Mouse (Mus musculus): ENCODE measurements at regions not wholly inside any gene's neighbourhood (a gene's known extent, or its start where the extent isn't known, plus 50 kb on each side); places are given as distances from the start of the nearest gene placed in this dataset.

DNA sequence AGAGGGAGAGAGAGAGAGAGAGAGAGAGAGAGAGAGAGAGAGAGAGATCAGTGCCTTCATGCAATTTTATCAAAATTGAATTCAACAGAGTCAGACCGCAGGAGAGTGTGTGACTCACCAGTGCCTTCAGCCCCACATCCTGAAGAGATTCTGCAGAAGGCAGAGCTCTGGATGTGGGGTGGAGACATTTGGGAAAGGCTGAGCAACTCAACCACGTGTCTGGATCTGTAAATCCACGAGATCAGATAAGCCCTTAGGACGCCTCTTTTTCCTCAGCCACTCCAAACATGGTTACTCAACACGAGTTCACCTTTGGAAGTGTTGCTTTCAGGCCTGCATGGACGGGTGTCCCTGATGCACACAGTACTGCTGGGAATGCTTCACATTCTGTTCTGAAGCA is 81.4 kb upstream of the Ednra start:
- H3K36me3 ChIP-seq (ENCODE audit: control insufficient read depth, insufficient read depth, low read length): no peaks in the 10 kb centered on the region
- no peaks in the 10 kb centered on the region for H3K27me3 ChIP-seq (ENCODE audit: control insufficient read depth, insufficient read depth, low read length)
- 48% methylated on average over 6 of the region's 6 CpGs for WGBS (ENCODE audit: insufficient replicate concordance)
- ATAC-seq (replicated peaks; ENCODE audit: insufficient number of reproducible peaks, low FRiP score, low TSS enrichment): no peak
- 0 out of 2 replicates have a peak, but pooled peaks cover 3% of the 10 kb centered on the region for H3K4me1 ChIP-seq (ENCODE audit: control insufficient read depth, insufficient read depth, low read length)
- H3K4me3 ChIP-seq (ENCODE audit: low read depth, low read length): no peak overlapping the region
- H3K9ac ChIP-seq (ENCODE audit: low read depth, low read length): no peak overlapping the region
- H3K27ac ChIP-seq (ENCODE audit: low read depth, low read length): no peak overlapping the region
- H3K9me3 ChIP-seq (replicated peaks; ENCODE audit: control insufficient read depth, low read length): no peaks in the 10 kb centered on the region
- no peak overlapping the region for H3K4me2 ChIP-seq

GRCm38 (mm10) chr8:77814796-77815647 is 90.8 kb upstream of the Ednra start:
- 66% methylated on average over 12 of the region's 12 CpGs for WGBS (ENCODE audit: insufficient replicate concordance)
- H3K27ac ChIP-seq (ENCODE audit: low read depth, low read length): no peak overlapping the region
- no peak overlapping the region for H3K9ac ChIP-seq (ENCODE audit: low read depth, low read length)
- no peaks in the 10 kb centered on the region for H3K36me3 ChIP-seq (ENCODE audit: control insufficient read depth, insufficient read depth, low read length)
- no peak overlapping the region for H3K4me2 ChIP-seq
- ATAC-seq (replicated peaks; ENCODE audit: insufficient number of reproducible peaks, low FRiP score, low TSS enrichment): no peak
- no peaks in the 10 kb centered on the region for H3K27me3 ChIP-seq (ENCODE audit: control insufficient read depth, insufficient read depth, low read length)
- H3K4me1 ChIP-seq (ENCODE audit: control insufficient read depth, insufficient read depth, low read length): no peaks in the 10 kb centered on the region
- H3K4me3 ChIP-seq (ENCODE audit: low read depth, low read length): no peak overlapping the region
- H3K9me3 ChIP-seq (replicated peaks; ENCODE audit: control insufficient read depth, low read length): no peaks in the 10 kb centered on the region

- 61% methylated on average over 7 of the region's 7 CpGs for WGBS (ENCODE audit: insufficient replicate concordance)
- Histone ChIP-seq H3K4me2 (no peak overlapping the region), H3K27ac (ENCODE audit: low read depth, low read length) (no peak overlapping the region), H3K4me1 (ENCODE audit: control insufficient read depth, insufficient read depth, low read length) (no peaks in the 10 kb centered on the region), H3K4me3 (ENCODE audit: low read depth, low read length) (no peak overlapping the region), H3K27me3 (ENCODE audit: control insufficient read depth, insufficient read depth, low read length) (no peaks in the 10 kb centered on the region), H3K36me3 (ENCODE audit: control insufficient read depth, insufficient read depth, low read length) (no peaks in the 10 kb centered on the region), H3K9ac (ENCODE audit: low read depth, low read length) (no peak overlapping the region), H3K9me3 (replicated peaks; ENCODE audit: control insufficient read depth, low read length) (no peaks in the 10 kb centered on the region)
- ATAC-seq (replicated peaks; ENCODE audit: insufficient number of reproducible peaks, low FRiP score, low TSS enrichment): no peak
Observed at GRCm38 (mm10) chr8:77815648-77815971, 91.3 kb upstream of the Ednra start.

DNA sequence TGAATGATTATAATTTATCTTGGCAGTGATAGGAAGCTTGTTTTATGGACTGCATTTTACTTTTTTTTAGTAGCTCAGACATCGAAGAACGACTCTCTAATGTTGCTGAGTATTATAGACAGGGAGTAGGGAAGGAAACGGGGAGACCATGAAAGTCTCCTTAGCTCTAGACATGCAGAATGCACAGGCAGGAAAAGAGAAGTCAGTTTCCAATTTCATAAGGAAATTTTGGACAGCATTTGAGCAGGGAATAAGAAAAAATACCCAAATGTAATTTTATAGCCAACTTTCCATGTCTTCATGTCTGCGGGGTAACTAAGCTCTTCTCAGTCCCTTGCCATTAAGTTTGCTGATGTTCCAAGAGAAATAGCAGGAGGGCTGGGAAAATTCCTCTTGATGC is 92.0 kb upstream of the Ednra start:
- H3K9me3 ChIP-seq (replicated peaks; ENCODE audit: control insufficient read depth, low read length): no peaks in the 10 kb centered on the region
- no peak overlapping the region for H3K9ac ChIP-seq (ENCODE audit: low read depth, low read length)
- H3K4me3 ChIP-seq (ENCODE audit: low read depth, low read length): no peak overlapping the region
- no peaks in the 10 kb centered on the region for H3K36me3 ChIP-seq (ENCODE audit: control insufficient read depth, insufficient read depth, low read length)
- H3K4me2 ChIP-seq: no peak overlapping the region
- WGBS (ENCODE audit: insufficient replicate concordance): 84% methylated on average over 4 of the region's 4 CpGs
- H3K4me1 ChIP-seq (ENCODE audit: control insufficient read depth, insufficient read depth, low read length): no peaks in the 10 kb centered on the region
- no peaks in the 10 kb centered on the region for H3K27me3 ChIP-seq (ENCODE audit: control insufficient read depth, insufficient read depth, low read length)
- H3K27ac ChIP-seq (ENCODE audit: low read depth, low read length): no peak overlapping the region
- ATAC-seq (replicated peaks; ENCODE audit: insufficient number of reproducible peaks, low FRiP score, low TSS enrichment): no peak

- H3K27me3 ChIP-seq (ENCODE audit: control insufficient read depth, insufficient read depth, low read length): no peaks in the 10 kb centered on the region
- 67% methylated on average over 1 of the region's 1 CpGs for WGBS (ENCODE audit: insufficient replicate concordance)
- no peak overlapping the region for H3K9ac ChIP-seq (ENCODE audit: low read depth, low read length)
- H3K4me3 ChIP-seq (ENCODE audit: low read depth, low read length): no peak overlapping the region
- no peak overlapping the region for H3K4me2 ChIP-seq
- no peaks in the 10 kb centered on the region for H3K36me3 ChIP-seq (ENCODE audit: control insufficient read depth, insufficient read depth, low read length)
- H3K27ac ChIP-seq (ENCODE audit: low read depth, low read length): no peak overlapping the region
- no peak for ATAC-seq (replicated peaks; ENCODE audit: insufficient number of reproducible peaks, low FRiP score, low TSS enrichment)
- H3K4me1 ChIP-seq (ENCODE audit: control insufficient read depth, insufficient read depth, low read length): no peaks in the 10 kb centered on the region; the same call in 1 of the 2 replicates
- no peaks in the 10 kb centered on the region for H3K9me3 ChIP-seq (replicated peaks; ENCODE audit: control insufficient read depth, low read length)
Observed at GRCm38 (mm10) chr8:77825786-77826185, 101.5 kb upstream of the Ednra start.

- H3K27me3 ChIP-seq (ENCODE audit: control insufficient read depth, insufficient read depth, low read length): no peaks in the 10 kb centered on the region
- no peak overlapping the region for H3K4me3 ChIP-seq (ENCODE audit: low read depth, low read length)
- no peaks in the 10 kb centered on the region for H3K9me3 ChIP-seq (replicated peaks; ENCODE audit: control insufficient read depth, low read length)
- ATAC-seq (replicated peaks; ENCODE audit: insufficient number of reproducible peaks, low FRiP score, low TSS enrichment): no peak
- H3K36me3 ChIP-seq (ENCODE audit: control insufficient read depth, insufficient read depth, low read length): no peaks in the 10 kb centered on the region
- H3K4me1 ChIP-seq (ENCODE audit: control insufficient read depth, insufficient read depth, low read length): no peaks in the 10 kb centered on the region; the same call in 1 of the 2 replicates
- H3K27ac ChIP-seq (ENCODE audit: low read depth, low read length): no peak overlapping the region
- WGBS (ENCODE audit: insufficient replicate concordance): 65% methylated on average over 2 of the region's 2 CpGs
- H3K4me2 ChIP-seq: no peak overlapping the region
- H3K9ac ChIP-seq (ENCODE audit: low read depth, low read length): no peak overlapping the region
Observed at GRCm38 (mm10) chr8:77826255-77826654, 102.0 kb upstream of the Ednra start.

- no peaks in the 10 kb centered on the region for H3K9me3 ChIP-seq (replicated peaks; ENCODE audit: control insufficient read depth, low read length)
- H3K4me2 ChIP-seq: no peak overlapping the region
- WGBS (ENCODE audit: insufficient replicate concordance): 59% methylated on average over 7 of the region's 7 CpGs
- no peaks in the 10 kb centered on the region for H3K27me3 ChIP-seq (ENCODE audit: control insufficient read depth, insufficient read depth, low read length)
- ATAC-seq (replicated peaks; ENCODE audit: insufficient number of reproducible peaks, low FRiP score, low TSS enrichment): no peak
- H3K4me3 ChIP-seq (ENCODE audit: low read depth, low read length): no peak overlapping the region
- no peaks in the 10 kb centered on the region; the same call in 1 of the 2 replicates for H3K4me1 ChIP-seq (ENCODE audit: control insufficient read depth, insufficient read depth, low read length)
- no peak overlapping the region for H3K27ac ChIP-seq (ENCODE audit: low read depth, low read length)
- H3K9ac ChIP-seq (ENCODE audit: low read depth, low read length): no peak overlapping the region
- no peaks in the 10 kb centered on the region for H3K36me3 ChIP-seq (ENCODE audit: control insufficient read depth, insufficient read depth, low read length)
Observed at GRCm38 (mm10) chr8:77828079-77828478, 103.8 kb upstream of the Ednra start.

DNA sequence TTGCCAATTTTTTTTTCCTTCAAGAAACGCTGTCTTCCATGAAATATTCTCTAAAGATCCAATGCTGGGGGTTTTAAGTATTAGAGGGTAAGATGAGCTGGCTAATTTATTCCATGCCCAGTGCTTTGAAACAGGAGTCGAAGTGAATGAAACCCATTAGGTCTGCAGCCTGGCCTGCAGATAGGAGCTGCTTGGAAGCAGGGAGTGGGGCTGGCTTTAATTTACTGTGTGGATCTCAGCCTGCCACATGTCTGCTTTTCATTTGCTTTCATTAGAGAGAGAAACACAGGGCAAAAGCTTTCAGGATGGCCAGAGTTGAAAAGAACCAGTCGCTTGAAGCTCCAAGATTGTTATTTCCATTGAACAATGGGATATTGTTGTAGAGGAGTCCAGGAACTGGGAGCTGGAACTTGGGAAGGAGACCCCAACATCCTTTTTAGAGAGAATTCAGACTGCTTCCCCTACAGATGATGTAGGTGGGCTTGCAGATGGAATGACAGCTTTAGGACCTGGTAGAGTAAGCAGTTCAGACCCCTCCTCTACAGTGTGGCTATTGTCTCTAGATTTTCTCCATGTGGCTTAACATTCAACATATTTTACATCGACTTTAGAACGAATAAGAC is 105.0 kb upstream of the Ednra start:
- H3K4me1 ChIP-seq (ENCODE audit: control insufficient read depth, insufficient read depth, low read length): no peaks in the 10 kb centered on the region; the same call in 1 of the 2 replicates
- ATAC-seq (replicated peaks; ENCODE audit: insufficient number of reproducible peaks, low FRiP score, low TSS enrichment): no peak
- H3K4me3 ChIP-seq (ENCODE audit: low read depth, low read length): no peak overlapping the region
- H3K9me3 ChIP-seq (replicated peaks; ENCODE audit: control insufficient read depth, low read length): no peaks in the 10 kb centered on the region
- H3K9ac ChIP-seq (ENCODE audit: low read depth, low read length): no peak overlapping the region
- no peak overlapping the region for H3K27ac ChIP-seq (ENCODE audit: low read depth, low read length)
- no peaks in the 10 kb centered on the region for H3K36me3 ChIP-seq (ENCODE audit: control insufficient read depth, insufficient read depth, low read length)
- no peak overlapping the region for H3K4me2 ChIP-seq
- 53% methylated on average over 5 of the region's 5 CpGs for WGBS (ENCODE audit: insufficient replicate concordance)
- no peaks in the 10 kb centered on the region for H3K27me3 ChIP-seq (ENCODE audit: control insufficient read depth, insufficient read depth, low read length)

DNA sequence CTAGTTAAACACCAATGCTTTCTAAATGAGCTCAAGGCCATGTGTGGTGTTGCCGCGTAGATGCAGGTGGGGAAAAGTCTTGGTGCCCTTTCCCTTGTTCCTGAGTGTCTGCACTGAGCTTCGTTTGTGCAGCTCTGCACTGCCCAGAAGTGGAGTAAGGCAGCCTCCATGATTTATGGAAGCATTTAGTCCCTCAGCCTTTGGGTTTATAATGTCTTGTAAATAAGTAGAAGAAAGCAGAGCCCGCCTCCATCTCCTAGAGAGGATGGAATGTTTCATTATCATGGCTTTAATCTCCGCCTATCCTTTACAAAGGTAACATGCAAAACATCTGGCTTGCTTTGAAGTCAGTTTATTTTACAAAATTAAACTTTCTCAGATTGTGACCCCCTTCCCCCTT is 105.5 kb upstream of the Ednra start:
- H3K4me2 ChIP-seq: no peak overlapping the region
- H3K4me3 ChIP-seq (ENCODE audit: low read depth, low read length): no peak overlapping the region
- ATAC-seq (replicated peaks; ENCODE audit: insufficient number of reproducible peaks, low FRiP score, low TSS enrichment): no peak
- no peak overlapping the region for H3K27ac ChIP-seq (ENCODE audit: low read depth, low read length)
- no peak overlapping the region for H3K9ac ChIP-seq (ENCODE audit: low read depth, low read length)
- H3K27me3 ChIP-seq (ENCODE audit: control insufficient read depth, insufficient read depth, low read length): no peaks in the 10 kb centered on the region
- H3K9me3 ChIP-seq (replicated peaks; ENCODE audit: control insufficient read depth, low read length): no peaks in the 10 kb centered on the region
- 72% methylated on average over 5 of the region's 5 CpGs for WGBS (ENCODE audit: insufficient replicate concordance)
- no peaks in the 10 kb centered on the region for H3K36me3 ChIP-seq (ENCODE audit: control insufficient read depth, insufficient read depth, low read length)
- H3K4me1 ChIP-seq (ENCODE audit: control insufficient read depth, insufficient read depth, low read length): no peaks in the 10 kb centered on the region; the same call in 1 of the 2 replicates

Measured in heart, embryonic 11.5 days (tissue).